Mouse (Mus musculus): ENCODE results near the gene Klf16.
"Not testable (repeated sequence)": the region's sequence is repeated elsewhere in the genome, so short reads cannot be mapped to it uniquely, and the experiment has no call there.

Gene Klf16

DNA sequence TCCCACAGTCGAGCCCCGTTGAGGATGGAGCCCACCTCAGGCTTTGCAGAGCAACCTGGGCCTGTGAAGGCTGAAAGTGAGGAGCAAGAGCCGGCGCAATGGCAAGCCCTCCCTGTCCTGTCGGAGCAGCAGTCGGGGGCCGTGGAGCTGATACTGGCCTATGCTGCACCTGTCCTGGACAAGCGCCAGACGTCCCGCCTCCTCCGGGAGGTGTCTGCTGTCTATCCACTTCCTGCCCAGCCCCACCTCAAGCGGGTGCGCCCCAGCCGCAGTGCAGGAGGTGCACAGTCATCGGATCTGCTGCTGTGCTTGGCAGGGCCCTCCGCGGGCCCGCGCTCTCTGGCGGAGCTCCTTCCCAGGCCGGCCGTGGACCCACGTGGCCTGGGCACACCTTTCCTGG is 29.2 kb upstream of the Klf16 start:
- DNase-seq (ENCODE audit: extremely low spot score, low spot score): no peak

DNA sequence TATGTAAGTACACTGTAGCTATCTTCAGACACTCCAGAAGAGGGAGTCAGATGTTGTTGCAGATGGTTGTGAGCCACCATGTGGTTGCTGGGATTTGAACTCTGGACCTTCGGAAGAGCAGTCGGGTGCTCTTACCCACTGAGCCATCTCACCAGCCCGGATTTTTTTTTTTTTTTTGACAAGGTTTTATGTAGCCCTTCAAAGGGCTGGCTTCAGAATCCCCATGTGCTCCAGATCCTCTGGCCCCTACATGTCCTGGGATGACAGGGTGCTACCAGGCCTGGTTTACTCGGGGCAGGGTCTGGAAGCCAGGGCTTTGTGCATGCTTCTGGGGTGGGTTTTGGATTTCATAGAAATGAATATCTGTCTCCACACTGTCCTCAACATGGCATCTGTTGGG is 28.6 kb upstream of the Klf16 start, which contains the start of gene Gm49322:
Gene Gm49322 (plus strand): TSS at position 301 of the 400 bp plus-strand sequence.
- not testable (repeated sequence) for DNase-seq (ENCODE audit: extremely low spot score, low spot score)

DNA sequence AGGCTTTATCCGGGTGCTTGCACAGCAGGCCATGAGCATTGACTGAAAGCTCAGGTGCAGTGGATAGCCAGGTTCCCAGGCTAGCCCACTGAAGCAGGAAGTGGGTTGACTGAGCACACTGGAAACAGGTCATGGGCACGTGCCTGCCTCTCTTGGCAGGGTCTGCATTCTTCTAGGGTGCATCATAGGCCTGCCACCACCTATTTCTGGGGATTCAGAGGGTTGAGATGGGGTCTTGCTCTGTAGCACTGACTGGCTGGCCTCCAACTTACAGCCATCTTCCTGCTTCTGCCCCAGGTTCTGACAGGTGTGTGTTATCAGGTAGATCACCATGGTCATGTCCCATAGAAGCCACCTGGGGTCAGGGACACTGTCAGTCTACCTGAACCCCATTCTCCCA is 27.9 kb upstream of the Klf16 start:
- DNase-seq (ENCODE audit: extremely low spot score, low spot score): no peak

DNA sequence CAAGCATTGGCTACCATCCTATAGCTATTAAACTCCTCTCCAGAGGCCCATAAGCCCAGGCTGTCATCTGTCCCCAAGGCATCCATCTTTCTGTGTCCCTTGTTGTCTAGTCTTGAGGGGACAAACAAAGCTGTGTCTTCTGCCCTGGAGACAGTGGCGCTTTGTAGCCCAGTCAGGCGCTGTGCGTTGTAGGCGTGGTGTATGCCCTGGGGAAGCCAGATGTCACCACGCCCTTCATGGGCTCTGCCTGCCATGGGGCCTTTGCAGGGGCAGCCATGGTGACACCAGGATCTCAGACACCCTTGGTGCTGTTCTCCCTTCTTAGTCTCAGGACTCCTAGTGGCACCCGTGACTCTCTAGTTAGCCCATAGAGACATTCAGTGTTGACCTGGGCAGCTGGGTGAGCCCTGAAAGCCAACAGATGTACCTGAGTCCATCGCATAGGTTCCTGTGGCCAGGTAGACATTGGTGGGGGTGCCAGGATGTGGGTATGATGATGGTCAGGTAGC is 26.9 kb upstream of the Klf16 start:
- no peak for DNase-seq (ENCODE audit: extremely low spot score, low spot score)

DNA sequence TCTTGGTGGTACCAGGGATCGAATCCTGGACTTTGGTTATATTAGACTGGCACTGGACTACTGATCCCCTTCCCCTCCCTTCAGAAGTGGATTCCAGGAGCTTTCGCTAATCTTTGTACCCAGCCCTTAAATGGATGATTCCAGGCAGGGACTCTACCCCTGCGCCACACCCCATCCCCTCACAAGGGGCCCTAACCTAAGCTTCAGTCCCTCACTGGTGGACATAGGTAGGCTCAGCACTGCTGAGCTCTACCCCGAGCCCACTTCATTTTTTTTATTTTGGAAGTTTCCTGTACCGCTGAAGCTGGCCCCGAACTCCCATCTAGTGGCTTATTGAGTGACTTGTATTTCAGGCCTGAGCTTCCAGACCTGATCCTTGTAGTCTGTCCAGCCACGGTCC is 26.2 kb upstream of the Klf16 start:
- DNase-seq (ENCODE audit: extremely low spot score, low spot score): no peak

DNA sequence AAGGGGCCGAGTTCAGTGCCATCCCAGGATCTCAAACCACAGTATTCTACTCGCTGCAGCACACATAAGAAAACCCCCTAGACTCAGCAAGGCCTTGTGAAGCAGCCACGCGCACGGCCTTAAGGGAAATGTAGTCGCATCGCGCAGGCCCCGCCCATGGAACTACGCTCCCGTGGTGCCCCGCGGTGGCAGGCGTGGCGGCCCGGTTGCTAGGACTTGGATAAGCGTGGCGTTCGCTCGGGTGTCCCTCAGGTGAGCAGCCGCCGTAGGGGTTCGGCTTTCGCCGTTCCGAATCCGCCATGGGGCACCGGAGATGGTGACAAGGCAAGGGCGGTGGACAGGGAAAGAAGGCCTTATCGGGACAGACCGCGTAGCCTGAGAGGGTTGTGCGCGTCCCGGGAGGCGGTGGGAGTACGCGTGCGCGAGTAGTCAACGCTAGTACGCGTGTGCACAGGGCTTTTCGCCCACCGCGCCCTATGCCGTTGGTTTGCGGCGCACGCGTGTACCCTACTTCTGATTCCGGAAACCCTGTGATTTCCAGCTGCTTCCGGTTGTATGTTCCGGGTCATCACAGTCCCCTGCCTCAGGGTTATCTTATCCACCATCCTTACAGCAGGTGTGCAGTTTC is 25.7 kb upstream of the Klf16 start, which contains the start of the genes Scamp4 and Adat3:
Gene Scamp4 (plus strand): TSS at position 175 of the 628 bp plus-strand sequence.
Gene Adat3 (plus strand): TSS at position 183 of the 628 bp plus-strand sequence.
- DNase-seq (ENCODE audit: extremely low spot score, low spot score): peak; percentile 96

DNA sequence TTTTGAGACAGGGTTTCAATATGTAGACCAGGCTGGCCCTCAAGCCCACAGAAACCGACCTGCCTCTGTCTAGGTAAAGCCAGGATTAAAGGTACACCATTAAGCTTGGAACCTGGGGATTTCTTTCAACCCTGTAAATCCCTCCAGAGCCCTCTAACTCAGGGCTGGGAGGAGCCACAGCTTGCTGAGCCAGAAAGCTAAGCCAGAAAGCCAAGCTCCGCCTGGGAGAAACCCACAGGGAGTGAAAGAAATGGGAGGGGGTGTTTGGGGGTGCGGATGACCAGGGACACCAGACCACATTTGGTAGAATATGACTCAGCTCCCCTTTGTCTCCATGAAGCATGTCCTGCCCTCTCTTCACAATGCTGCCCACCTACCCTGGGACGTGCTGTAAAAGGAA is 19.2 kb upstream of the Klf16 start:
- no peak for DNase-seq (ENCODE audit: extremely low spot score, low spot score)

DNA sequence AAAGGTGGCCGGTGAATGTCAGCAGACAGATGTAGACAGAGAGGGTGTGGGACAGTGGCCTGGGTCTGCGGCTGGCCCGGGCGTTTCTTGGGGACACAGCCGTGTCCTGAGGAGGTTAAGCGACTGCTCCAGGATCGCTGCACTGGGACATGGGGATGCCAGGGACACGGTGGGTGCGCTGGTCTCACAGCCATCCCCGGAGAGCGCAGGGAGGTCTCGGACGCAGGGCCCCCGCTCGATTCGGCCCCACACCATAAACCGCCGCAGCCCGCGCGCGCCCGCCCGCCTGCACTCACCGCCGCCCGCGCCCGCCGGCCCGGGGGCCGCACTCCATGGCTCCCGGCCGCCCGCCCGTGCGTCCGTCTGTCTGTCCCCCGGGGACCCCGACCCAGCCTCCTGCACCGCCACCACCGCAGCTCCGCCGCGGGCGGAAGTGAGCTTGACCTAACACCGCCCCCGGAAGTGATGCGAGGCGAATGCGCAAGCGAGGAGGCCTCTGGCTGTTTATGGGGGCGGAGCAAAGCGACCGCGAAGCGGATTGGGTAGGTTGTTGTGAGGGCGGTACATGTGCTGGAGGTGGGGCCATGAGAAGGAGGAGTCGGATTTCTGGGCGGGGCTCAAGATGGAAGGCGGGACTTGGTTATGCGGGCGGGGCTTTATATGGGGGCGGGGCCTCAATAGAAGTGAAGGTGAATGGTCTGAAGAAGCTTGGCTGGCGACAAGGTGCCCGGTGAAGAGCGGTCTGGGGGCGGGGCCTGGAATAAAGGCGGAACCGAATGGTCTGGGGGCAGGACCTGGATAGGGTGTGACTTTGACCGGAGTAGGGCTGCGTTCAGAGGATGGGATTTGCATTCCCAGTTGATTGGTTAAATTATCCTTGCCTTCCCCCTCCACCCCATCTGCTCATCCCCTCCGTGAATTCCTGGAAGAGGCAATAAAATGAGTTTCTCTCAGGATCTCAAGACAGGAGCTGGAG is 13.0 kb upstream of the Klf16 start, which contains the start of gene Abhd17a:
Gene Abhd17a (minus strand): TSS at position 463 of the 976 bp plus-strand sequence.
- peak; percentile 98 for DNase-seq (ENCODE audit: extremely low spot score, low spot score)

DNA sequence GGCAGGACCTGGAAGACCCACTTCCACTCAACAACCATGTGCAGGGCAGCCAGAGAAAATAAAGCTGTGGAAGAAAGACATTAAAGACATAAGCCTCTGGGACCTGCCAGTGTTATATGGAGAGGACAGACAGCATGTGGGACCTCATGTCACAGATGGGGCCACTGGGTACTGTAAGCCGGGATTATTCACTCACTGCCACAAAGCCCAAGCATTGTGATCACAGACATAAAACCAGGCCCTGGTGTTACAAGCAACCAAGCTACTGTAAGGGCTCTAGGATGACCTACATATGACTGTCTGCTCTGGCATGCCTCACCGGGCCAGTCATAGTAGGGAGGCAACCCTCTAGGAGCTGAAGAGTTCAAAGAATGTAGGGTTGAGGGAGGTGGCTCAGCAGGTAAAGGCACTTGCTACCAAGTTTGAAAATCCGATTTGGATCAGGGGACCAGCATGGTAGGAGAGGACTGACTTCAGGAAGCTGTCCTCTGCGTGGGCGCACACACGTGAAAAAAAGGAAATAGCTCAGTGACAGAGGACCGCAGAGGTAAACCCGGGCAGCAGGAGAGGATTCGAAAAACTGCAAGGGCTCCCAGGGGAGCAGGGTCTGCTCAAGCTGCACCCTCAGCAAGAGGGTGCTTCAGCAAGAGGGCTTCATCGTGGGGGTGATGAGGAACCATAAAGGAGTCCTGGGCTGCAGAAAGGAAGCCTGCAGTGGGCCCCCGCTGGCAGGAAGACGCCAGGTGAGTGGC is 12.2 kb upstream of the Klf16 start:
- no peak for DNase-seq (ENCODE audit: extremely low spot score, low spot score)

DNA sequence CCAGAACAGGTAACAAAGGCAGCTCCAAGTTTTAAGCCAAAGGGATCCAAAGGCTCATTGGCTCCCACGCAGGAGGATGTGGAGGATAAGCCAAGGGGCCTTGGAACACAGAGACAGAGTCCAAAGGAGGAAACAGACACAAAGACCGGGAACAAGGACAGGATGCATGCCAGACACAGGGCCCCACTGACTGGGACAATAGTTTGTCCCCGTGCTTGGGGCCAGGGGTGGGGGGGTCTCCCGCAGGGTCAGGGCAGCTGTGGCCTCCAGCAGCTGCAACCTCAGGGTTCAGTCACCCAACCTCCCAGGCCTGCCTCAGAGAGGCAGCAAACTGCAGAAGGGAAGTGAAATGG is 10.2 kb upstream of the Klf16 start:
- DNase-seq (ENCODE audit: extremely low spot score, low spot score): no peak

DNA sequence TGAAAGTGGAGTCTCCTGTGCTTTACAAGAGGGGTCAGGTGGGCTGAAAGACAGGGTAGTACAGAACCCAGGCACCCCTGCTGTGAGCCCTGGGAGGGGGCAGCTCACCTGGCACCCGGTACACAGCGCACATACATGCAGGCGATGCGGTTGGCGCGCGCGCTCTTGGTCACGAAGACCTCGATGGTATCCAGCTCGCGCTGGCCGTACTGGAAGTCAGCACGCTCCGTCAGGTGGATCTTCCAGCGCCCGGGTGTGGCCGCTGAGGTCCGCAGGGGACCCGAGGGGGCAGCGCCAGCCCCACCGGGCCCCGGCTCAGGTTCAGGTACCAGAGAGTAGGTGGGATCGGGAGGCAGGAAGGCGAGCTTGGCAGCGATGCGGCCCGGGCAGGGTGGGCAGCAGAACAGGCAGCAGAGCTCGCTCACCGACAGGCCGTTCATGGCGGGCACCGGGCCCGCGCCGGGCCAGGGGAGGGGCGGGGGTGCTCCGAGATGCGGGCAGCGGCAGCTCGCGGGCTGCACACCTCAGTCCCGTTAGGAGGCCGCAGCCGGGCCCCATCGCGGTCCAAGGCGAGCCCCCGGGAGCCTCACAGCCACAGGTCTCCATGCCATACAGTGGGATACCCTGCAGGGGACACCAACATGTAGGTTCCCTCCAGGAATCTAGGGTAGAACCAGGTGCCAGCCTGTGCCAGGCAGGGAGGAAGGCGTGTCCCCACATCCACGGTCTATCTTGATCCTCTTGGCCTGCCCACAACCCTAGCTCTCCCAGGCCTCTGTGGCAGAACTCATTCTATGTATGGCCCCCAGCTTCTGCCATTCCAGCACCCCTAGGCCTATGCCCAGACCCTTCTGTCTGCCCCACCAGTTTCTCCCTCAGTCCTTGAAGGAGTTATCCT is 9.5 kb upstream of the Klf16 start:
- DNase-seq (ENCODE audit: extremely low spot score, low spot score): no peak

DNA sequence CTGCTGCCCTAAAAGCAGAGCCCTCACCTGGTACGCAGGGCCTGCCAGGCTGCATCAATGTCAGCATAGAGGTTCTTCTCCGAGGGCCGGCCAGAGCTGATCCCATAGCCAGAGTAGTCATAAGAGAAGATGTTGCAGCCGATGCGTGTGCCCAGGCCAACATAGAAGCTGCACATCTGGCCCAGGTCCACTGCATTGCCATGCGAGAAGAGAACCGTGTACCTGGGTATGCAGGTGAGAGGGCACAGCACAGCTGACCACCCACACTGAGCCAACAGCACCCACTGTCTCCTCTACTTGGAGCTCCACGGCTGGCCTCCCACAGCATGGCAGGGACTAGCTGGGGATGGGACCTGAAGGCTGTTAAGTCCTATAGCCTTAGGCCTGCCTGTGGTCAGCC is 8.5 kb upstream of the Klf16 start:
- no peak for DNase-seq (ENCODE audit: extremely low spot score, low spot score)

DNA sequence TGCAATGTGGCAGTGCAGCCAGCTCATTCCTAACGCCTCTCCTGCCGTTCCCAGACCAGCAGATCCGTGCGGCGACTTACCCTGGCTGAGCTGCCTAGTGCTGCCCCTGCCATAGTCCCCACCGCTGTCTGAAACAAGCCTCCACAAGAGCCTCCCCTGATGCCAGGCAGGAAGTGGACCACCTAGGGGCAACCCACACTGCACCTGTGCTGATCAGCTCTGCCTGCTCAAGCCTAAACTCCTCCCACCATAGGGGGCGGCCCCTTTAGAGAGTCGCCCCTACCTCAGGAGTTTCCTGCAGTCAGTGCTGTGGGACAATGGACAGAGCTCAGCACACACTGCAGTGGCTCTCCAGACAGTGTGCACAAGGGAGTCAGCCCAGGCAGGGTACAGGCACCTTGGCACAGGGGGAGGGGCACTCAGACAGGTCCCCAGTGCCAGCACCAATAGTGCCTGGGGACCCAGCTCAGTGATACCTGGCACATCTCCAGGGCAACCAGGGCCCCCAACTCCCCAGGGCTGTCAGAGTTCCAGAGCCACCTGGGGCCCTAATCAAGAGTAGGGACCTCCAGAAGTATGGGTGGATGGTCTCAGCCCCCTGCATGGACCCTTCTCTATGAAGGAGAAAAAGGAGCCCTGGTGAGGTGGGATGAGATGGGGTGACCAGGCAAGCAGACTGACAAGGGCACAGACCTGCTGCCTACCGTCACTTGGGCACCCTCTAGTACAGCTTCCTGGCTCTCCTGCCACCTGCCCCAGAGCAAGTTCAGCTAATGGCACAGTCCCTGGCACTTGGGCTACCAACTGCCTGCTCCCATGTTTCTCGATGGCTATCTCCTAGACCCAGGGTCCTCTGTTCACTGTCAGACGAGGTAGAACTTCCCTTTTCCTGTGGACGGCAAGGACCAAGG is 7.8 kb upstream of the Klf16 start:
- no peak for DNase-seq (ENCODE audit: extremely low spot score, low spot score)

DNA sequence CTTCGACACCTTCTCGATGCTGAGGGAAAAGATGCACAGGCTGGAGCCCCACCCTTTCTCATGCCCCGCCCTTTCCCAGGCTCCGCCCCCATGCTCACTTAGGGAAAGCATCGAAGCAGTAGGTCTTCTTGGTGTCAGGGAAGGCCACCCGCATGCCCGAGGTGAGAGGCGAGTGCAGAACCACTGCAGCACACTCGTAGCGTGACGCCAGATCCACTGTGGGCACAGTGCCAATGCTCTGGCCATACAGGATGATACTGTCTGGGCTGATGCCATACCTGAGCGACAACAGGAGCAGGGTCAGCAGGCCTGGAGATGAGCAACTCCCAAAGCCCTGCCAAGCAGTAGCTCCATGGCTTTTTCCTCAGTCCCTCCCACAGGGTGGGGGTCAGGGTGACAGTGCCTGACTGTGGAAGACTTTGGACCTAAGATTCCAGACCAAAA is 6.9 kb upstream of the Klf16 start:
- DNase-seq (ENCODE audit: extremely low spot score, low spot score): no peak

DNA sequence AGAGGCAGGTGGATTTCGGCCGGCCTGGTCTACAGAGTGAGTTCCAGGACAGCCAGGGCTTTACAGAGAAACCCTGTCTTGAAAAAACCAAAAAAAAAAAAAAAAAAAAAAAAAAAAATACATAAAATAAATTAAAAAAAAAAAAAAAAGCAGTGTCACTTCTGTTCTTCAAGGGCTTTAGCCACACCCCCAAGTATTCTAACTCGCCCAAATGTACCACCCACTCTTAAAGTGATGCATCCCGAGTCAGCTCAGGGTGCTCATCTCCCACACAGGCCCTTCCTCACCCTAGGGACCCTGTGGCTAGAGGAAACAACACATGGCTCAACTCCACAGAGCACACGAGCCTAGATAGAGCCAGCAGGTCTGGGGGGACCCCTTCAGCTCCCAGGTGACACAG is 5.9 kb upstream of the Klf16 start:
- DNase-seq (ENCODE audit: extremely low spot score, low spot score): no peak

DNA sequence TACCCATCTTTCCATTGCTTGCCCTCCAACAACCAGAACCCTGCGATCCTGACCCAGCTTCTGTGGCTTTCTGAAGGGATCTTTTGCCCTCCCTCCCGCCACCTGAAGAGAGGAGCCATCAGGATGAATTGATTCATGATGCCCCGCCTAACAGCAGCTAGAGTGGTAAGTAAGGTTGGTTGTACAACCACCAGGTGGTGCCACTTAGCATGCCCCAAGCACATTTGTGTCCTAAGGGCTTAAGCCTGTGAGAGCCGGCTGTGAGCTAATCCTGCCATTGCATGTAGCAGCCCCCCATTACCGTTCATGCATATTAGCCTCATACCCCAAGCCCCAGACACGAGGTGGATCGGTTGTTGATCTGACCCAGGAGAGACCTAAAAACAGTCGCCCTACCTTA is 1.8 kb upstream of the Klf16 start:
- DNase-seq (ENCODE audit: extremely low spot score, low spot score): peak; percentile 49

DNA sequence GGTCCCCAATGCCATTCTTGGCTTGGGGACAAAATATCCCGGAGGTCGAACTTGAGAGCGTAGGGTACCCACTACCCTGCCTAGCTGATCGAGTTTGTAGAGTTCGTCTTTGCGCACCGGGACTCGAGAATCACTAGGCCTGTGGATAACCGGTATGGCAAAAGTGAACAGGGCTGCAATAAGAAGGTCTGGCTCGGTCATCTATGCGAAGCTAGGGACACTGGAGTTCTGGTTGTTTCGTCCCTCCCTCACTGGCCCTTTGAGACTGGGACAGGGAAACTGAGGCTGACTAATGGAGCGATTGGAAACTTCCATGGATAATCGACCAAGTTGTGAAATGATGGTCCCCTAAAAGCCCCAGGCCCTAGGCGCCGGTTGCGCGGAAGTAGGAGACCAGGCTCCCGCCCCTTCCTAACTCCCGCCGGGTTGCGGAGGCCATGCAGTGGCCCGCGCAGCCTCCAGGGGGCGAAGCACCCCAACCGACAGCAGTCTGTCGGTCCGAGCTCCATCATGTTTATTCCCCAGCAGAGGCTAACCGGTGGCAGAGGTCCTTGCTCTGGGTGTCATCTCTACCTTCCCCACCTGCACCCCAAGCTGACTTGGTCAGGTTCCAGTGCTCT is 1.1 kb upstream of the Klf16 start:
- peak; percentile 86 for DNase-seq (ENCODE audit: extremely low spot score, low spot score)

DNA sequence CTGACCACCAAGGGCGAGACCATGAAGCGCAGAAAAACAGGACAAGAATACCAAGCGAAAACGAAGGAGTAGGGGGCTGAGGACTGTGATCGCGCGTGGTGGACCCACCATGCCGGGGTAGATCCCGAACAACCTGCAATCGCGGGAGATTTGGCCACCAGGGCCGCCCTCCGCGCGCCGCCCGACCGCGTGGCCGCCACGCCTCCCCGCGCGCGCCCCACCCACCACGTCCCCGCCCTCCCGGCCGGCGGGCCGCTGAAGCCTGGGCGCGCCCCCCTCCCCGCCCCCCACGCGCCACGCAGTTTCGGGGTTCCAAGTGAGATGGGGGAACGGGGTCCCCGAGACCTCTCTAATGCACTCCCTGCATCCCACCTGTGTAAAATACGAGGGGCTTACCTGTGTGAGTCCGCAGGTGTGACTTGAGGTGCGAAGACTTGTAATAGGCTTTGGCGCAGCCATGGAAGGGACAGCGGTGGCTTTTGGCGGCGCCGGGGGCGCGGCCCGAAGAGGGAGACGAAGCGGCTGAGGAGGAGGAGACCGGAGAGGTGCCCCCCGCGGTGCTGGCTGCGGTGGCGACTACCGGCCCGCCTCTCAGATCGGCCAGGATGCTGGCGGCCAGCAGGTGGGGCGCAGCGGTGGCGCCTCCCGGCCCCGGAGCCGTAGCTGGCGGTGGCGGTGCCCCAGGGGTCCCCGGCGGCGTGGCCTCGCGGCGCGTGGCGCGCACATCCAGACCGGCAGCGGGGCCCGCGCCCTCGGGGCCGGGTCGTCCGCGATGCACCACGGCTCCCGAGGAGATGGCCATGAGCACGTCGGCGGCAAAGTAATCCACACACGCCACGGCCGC is 548 bp downstream of the Klf16 start:
- DNase-seq (ENCODE audit: extremely low spot score, low spot score): no peak

Data from neural tube, embryonic 10.5 days (tissue).